Mouse (Mus musculus) urinary bladder, postnatal 36 days (tissue): Measurements from ENCODE around the gene Mageb18.
"Not testable (repeated sequence)": the region's sequence is repeated elsewhere in the genome, so short reads cannot be mapped to it uniquely, and the experiment has no call there.

Source experiments
- DNase-seq, 2 experiments: peaks; one replicate each; pipeline ENCODE4 v3.0.0; 2022; ENCODE audit warnings: low spot score in 2 of 2, mixed read lengths in 1 of 2

The Mageb18 gene

GRCm38 (mm10) chrX:92599472-92599871 lies at the start of gene Mageb18:
Gene Mageb18, minus strand, starts transcription at chrX:92599572.
- DNase-seq, result no peak

DNA sequence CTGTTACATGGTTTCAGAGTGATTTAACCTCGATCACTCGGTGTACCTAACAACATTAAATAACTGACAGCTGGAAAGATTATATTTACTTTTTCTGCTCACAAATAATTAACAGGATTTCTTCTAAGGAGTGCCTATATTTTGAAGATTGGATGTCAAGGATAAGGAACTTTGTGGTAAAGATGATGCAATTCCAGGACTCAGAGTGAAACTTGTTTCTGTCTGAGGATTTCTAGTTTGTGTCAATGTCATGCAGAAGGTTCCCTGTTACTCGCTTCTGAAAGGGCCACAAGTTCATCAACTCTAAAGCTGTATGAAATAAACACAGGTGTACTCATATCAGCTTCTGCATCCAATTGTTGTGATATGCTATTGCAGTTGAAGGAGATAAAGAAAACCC lies 13.4 kb upstream of the Mageb18 start:
- no peak for DNase-seq

- DNase-seq, result no peak
Observed at GRCm38 (mm10) chrX:92610466-92610865, 11.1 kb upstream of the Mageb18 start.

GRCm38 (mm10) chrX:92597324-92597723 lies 2.0 kb downstream of the Mageb18 start:
- DNase-seq, result no peak

- no peak for DNase-seq
Observed at GRCm38 (mm10) chrX:92527826-92528225, 71.5 kb downstream of the Mageb18 start.

GRCm38 (mm10) chrX:92498254-92498653 lies 101.1 kb downstream of the Mageb18 start:
- DNase-seq, result no peak

GRCm38 (mm10) chrX:92489649-92490048 lies 109.7 kb downstream of the Mageb18 start, which contains the start of gene Gm5941:
Gene Gm5941, plus strand, starts transcription at chrX:92489949.
- not testable (repeated sequence) for DNase-seq

DNA sequence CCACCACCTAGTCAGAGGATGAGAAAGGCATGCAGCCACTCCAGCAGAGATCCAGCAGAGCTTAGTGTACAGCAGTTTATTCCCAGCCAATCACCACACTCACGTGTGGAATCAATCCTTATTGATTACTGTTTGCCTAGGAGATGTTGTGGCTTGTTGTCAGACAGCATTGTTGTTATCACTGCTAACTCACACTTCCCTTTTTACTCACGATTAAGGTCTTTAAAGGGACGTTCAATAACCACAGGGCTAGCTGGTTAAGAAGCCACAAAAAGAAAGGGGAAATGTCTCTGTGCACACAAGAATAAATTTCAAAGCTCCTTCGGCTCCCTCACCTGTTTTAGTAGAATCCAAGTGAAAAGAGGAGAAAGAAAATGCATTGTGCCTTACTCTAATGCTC lies 134.6 kb downstream of the Mageb18 start:
- no peak for DNase-seq

DNA sequence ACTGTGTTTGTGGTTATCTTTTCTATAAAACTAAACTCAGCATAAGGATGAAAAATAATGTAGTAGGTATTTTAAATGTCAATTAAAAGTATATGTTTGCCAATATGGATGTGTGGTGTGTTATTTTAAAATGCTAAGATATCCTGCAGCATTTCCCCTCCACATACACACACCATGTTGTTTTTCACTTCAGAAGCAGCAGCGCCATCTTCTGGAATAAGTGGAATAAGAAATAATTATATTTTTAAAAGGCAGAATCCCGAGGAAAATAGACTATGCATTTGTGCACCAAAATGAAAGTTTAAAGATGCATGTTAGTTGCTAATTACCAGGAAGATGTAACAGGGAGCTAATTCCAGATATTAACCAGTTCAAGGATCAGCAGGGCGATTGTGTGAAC lies 138.9 kb downstream of the Mageb18 start:
- DNase-seq, result no peak

- no peak for DNase-seq
Observed at GRCm38 (mm10) chrX:92387384-92387783, 212.0 kb downstream of the Mageb18 start.

DNA sequence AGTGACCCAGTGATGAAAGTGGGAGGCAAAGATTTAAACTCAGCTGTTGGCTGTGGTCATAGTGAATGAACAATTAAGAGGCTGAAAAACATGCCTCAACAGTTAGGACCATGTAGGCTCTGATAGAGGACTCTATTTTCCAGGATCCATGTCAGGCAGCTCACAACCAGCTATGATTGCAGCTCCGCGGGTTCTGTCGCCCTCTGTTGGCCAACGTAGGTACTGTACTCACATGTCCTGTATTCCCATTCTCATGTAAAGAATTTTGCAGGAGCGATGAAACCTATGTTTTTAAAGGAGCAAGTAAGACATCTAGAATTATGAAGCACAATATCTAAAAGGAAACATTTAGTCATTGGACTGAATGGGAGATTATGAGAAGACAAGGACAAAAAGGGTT lies 256.4 kb downstream of the Mageb18 start:
- DNase-seq, result peak in 1 of 2 experiments; percentile 27

DNA sequence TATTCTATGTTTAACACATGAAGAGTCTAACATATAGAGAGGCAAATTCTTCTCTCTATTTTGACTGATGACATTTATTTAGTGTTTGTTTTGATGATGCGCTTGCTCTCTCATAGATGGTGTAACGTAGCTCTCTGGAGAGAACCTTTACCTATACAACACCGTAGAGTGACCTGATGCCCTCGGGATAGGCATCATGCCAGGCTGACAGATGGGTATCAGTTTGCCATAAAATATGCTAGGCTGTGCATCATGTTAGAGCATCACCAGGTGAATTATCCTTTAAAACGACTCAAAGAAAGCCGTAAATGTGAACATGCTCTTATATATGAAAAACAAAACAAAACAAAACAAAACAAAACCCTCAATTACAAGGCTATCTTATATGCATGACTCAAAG lies 258.5 kb downstream of the Mageb18 start:
- no peak for DNase-seq

DNA sequence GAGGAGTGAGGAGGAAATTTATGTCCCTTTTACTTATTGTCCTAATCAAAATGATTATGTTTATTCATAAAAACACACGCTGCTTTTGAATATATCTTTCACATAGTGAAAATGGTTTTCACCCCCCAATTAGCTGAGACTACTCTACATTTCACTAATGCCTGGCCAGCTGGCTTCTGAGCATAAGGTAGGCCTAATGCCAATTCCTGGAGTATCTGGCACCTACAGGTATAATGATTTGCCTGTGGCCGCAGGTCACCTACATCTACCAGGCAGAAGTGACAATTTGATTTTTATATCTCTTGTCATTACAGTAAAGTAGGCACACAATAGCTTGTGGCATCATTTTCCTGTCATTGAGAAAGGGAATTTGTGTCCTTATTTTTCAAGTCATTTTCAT lies 259.8 kb downstream of the Mageb18 start:
- no peak for DNase-seq

DNA sequence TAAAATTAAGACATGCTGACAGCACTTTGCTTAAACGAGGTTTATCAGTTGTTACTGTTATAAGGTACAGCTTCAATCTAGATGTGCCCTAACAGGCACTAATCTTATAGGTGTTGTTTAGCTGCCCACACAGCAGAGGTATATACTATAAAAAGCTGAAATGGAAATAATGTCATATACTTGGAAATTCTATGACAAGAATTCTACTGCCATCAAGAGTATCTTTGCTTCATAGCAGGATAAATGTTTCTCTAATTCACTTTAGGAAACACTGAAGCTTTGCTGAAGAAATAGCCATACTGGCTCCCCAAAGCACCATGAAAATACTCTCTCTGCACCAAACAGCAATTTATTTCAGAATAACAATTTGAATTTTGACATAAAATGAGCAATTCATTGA lies 265.9 kb downstream of the Mageb18 start:
- no peak for DNase-seq

- DNase-seq, result no peak
Observed at GRCm38 (mm10) chrX:92323599-92323998, 275.8 kb downstream of the Mageb18 start.

DNA sequence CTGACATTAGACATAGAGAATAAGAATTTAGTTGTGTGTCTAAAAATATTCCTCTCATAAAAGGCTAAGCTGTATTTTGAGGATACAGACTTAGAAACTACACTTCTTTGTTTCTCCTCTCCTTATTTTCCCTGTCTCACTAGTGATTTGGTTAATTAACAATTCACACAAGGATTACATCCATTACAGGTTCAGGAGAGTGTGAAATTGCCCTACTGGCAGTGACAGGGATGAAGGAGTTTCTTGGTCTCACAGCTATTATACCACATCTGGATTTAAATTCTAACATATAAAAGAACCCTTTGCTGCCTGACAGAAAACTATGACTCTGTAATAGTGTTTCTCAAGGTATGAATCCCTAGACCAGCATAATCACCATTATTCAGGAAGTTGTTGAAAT lies 318.8 kb downstream of the Mageb18 start:
- no peak for DNase-seq
